Mouse (Mus musculus): ENCODE measurements at regions not wholly inside any gene's neighbourhood (a gene's known extent, or its start where the extent isn't known, plus 50 kb on each side); places are given as distances from the start of the nearest gene placed in this dataset.

GRCm38 (mm10) chr12:67929842-67930241, 707.5 kb upstream of the Mdga2 start:
- DNase-seq (ENCODE audit: inconsistent ontology term), result no peak

GRCm38 (mm10) chr12:67914603-67915002, 692.3 kb upstream of the Mdga2 start:
- no peak for DNase-seq (ENCODE audit: inconsistent ontology term)

- no peak for DNase-seq (ENCODE audit: inconsistent ontology term)
Measured at GRCm38 (mm10) chr12:67887296-67887695, 664.9 kb upstream of the Mdga2 start.

- peak; percentile 55 for DNase-seq (ENCODE audit: inconsistent ontology term)
Measured at GRCm38 (mm10) chr12:67862615-67863014, 640.3 kb upstream of the Mdga2 start.

- DNase-seq (ENCODE audit: inconsistent ontology term), result no peak
Measured at GRCm38 (mm10) chr12:67860713-67861112, 638.4 kb upstream of the Mdga2 start.

- DNase-seq (ENCODE audit: inconsistent ontology term), result no peak
Measured at GRCm38 (mm10) chr12:67852625-67853024, 630.3 kb upstream of the Mdga2 start.

GRCm38 (mm10) chr12:67847517-67847916, 625.2 kb upstream of the Mdga2 start:
- no peak for DNase-seq (ENCODE audit: inconsistent ontology term)

- no peak for DNase-seq (ENCODE audit: inconsistent ontology term)
Measured at GRCm38 (mm10) chr12:67804297-67804696, 581.9 kb upstream of the Mdga2 start.

- DNase-seq (ENCODE audit: inconsistent ontology term), result no peak
Measured at GRCm38 (mm10) chr12:67799776-67800175, 577.4 kb upstream of the Mdga2 start.

Measured in Muller cell, postnatal 12 days (primary cell).